Mouse (Mus musculus): ENCODE measurements at regions not wholly inside any gene's neighbourhood (a gene's known extent, or its start where the extent isn't known, plus 50 kb on each side); places are given as distances from the start of the nearest gene placed in this dataset.

DNA sequence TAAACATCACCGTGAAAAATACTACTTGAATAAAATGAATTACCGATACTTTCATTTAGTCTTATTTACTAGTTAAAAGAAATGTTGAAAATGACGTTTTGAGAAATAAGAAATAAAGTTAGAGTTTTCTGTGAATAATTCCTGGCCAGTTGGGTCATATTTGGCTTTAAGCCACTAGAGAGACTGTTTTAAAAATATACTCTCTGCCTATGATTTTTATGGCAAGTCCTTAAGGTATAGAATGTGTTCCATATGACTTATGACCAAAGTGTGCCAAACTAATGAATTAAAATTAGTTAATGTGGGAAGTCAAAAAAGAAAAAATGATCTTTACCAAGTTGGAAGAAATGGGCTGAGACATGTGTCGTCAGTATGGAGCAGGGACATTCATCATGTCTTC is 354.2 kb upstream of the Col3a1 start:
- no peak for DNase-seq (ENCODE audit: extremely low spot score, low read depth, low spot score)

DNA sequence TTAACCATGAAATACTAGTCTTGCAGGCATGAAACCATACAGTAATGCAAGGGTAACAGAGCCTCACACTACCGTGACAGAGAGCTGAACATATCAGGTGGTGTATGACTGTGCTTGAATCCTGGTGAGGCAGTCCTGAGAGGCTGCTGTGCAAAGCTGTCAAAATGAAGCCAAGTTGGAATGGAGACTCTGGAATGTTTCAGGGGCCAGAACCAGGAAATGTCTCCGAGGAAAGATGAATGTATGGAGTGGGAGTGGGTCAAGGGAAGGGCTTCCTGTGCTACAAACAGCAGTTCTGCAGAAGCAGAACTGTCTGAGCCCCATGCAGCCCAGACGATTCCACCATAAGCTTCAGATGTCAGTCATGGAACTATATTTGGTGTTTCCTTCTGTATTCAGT is 324.2 kb upstream of the Col3a1 start:
- no peak for DNase-seq (ENCODE audit: extremely low spot score, low read depth, low spot score)

DNA sequence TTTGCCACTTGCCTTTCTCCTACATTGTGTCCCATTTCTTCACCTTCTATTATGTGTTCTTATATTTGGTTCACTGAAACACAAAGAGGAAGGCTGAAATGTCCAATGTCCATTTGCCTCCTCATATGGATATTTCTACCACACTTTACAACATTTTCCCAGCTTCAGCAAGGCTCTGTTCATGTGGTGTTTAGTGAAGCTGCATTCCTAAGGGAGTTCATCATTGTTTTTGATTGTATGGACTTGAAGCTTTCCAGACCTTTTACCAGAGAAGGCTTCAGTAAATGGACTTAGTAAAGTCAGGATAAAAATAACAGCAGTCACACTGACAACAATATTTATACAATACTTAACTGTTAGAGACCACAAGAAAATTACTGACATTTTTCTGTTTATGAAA is 290.8 kb upstream of the Col3a1 start:
- no peak for DNase-seq (ENCODE audit: extremely low spot score, low read depth, low spot score)

DNA sequence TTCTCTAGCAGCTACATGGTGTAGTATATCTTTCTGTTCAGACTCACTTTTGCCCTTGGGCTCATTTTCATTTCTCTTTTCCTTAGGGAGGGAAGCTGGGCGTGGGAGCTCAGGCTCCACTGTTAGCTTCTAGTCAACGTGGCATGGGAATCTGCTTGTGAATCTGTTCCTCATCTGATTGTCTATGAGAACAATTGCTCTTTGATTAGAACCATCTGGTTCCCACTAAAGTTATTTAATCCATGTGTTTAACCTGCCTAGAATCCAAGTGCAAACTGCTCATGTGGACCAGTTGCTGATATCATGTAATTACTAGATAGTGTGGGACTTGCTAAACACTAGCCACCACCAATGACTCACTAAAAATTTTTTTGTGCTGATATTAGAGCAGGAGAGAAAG is 290.1 kb upstream of the Col3a1 start:
- DNase-seq (ENCODE audit: extremely low spot score, low read depth, low spot score): no peak

DNA sequence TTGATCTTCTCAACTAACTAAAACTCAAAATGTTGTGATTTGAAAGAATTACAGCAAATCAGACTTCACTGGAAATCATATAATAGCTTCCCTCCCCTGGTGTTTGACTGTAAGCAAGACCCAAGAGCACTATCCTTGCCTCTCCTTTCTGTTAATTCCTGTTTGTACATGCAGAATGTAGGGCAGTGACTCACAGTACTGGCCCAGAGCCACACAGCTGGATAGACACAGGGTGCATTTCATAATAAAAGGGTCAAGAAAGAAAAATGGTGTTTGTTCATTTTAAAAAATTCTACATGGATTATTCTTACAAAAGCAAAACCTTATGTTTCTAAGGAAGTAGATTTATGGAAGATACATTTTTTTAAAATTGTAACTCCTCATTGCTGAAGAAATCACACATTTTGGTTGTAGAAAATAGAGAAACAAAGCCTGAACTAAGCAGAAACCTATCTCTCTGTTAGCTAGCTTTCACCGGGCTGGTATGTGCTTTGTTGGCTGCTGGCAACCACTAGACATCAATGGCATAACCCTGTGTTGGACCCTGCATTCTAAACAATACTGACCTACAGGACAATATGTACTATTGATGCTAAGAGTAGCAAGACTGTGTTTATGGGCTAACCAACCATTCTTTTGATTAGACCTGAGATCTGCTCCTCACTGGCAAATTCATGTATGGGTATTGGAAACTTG is 289.0 kb upstream of the Col3a1 start:
- DNase-seq (ENCODE audit: extremely low spot score, low read depth, low spot score): no peak

DNA sequence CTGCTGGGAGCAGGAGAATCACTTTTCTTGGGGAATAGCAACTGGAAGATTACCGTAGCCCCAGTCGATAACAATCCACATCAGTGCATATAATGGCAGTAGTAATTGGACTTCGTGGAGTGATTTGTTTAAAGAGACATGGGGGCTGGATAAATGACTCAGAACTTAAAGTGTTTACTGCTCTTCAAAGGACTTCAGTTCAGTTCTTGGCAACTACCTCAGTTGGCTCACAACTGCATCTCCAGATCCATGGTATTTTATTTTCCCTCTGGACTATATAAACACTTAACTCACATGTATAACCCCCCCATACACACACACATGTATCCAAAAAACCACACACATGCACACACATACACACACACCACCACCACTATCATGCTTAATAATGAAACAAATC is 288.0 kb upstream of the Col3a1 start:
- no peak for DNase-seq (ENCODE audit: extremely low spot score, low read depth, low spot score)

DNA sequence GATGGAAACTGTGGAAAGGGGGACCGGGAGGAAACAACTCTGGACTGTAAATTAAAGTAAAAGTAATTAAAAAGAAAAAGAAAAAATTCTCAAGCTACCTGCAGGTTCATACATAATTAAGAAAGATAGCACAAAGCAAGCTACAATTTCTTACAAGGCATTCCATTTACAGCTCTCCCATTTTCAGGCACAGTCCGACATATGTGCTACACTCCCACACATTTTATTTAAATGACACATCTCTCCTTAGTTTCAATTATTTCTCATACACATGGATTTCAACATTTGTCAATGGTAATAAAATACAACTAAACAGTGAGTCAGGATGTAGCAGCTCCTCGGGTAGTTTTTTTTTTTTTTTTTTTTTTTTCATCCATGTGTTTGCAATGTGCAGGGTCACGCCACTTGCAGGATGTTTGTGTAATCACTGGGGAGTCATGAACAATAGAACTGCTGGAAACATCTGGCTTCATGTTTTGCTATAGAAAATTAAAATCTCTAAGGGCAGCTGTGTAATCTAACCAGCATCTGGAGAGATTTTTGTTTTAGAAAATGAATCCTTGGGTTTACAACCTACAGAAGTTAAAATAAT is 279.8 kb upstream of the Col3a1 start:
- DNase-seq (ENCODE audit: extremely low spot score, low read depth, low spot score): no peak

DNA sequence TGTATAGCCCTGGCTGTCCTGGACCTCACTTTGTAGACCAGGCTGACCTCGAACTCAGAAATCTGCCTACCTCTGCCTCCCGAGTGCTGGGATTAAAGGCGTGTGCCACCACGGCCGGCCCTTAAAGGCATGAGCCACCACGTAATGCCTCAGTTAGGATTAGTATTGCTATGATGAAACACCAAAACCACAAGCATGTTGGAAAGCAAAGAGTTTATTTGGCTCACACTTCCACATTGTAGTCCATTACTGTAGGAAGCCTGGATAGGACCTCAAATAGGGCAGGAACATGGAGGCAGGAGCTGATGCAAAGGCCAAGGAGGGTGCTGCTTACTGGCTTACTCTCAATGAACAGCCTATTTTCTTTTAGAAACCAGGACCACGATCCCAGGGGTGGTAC is 278.0 kb upstream of the Col3a1 start:
- no peak for DNase-seq (ENCODE audit: extremely low spot score, low read depth, low spot score)

DNA sequence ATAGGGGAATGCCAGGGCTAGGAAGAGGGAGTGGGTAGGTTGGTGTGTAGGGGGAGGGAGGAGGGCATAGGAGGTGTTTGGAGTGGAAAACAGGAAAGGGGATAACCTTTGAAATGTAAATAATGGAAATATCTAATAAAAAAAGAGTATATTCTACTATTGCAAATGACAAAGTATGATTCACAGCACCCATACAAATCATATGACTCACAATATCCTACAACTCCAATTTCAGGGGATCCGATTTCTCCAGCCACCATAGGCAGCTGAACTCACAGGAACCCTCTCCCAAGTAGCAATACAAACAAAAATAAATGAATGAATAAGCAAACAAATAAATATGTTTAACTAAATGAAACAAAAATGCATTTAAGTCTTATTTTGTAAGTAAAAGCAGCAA is 270.0 kb upstream of the Col3a1 start:
- DNase-seq (ENCODE audit: extremely low spot score, low read depth, low spot score): no peak

DNA sequence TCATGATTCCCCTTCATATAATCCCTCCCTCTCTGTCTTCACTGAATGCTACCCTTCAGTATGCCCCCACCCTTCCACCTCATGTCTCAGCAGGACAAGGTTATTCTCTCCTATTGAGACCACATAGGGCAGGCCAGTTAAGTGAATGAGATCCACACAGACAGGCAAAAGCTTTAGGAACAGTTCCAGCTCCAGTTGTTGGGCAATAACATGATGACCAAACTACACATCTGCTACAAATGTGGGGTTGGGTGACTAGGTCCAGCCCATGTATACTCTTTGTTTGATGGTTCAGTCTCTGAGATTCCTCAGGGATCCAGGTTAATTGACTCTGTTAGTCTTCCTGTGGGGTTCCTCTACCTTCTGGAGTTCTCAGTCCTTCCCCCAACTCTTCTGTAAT is 269.5 kb upstream of the Col3a1 start:
- no peak for DNase-seq (ENCODE audit: extremely low spot score, low read depth, low spot score)

DNA sequence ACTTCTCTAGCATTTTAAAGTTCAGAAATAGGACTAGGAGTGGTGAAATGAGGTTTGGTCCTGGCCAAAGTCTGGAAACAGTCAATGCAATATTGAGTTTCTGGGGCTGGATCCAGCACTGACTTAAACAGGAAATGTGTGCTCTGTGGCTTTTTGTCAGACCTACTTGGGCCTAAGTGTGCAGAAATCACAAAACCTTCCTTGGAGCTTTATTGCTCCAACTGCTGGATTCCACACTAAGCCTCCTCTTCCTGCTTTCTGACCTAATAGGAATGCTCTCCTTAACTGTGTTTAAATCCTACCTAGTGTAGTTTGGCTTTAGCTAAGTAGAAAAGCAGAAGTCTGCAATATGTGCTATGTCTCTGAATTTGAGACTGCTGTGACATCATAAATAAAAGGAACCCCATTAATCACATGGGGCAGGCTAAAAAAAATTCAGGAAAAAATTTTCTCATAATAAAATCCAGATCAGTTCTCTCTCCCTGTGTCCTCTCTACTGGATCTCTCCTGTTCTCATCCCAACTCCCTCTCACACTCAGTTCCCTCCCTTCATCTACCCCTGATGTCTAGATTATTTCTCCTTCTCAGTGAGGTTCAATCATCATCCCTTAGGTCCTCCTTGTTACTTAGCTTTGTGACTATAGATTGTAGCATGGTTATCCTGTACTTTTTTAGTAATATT is 268.0 kb upstream of the Col3a1 start:
- DNase-seq (ENCODE audit: extremely low spot score, low read depth, low spot score): peak; percentile 58

DNA sequence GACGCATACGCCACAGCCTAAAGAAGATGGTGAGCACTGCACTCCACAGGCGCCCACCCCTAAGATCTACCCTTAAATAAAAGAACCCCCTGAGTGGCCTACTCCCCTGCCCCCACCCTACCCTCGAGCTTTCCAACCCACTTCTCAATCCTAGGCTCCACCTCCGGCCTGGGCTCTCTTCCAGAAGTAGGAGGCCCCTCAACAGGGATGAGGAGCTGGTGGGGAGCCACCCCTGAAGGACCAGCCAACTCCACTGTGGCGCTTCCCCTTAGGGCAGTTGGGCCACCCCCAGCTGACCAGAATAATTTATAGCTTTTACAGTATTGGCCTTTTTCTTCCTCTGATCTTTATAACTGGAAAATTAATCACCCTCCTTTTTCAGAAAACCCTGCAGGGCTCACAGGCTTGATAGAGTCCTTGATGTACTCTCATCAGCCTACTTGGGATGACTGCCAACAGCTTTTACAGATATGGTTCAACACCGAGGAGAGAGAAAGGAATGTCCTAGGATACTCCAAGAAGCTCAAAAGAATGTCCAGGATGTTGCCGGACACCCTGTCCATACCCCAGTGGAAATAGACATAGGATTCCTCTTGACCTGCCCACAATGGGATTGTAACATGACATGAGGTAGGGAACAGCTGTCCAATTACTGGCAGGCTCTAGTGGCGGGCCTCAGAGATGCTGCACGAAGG is 220.3 kb upstream of the Col3a1 start:
- DNase-seq (ENCODE audit: extremely low spot score, low read depth, low spot score): no peak

DNA sequence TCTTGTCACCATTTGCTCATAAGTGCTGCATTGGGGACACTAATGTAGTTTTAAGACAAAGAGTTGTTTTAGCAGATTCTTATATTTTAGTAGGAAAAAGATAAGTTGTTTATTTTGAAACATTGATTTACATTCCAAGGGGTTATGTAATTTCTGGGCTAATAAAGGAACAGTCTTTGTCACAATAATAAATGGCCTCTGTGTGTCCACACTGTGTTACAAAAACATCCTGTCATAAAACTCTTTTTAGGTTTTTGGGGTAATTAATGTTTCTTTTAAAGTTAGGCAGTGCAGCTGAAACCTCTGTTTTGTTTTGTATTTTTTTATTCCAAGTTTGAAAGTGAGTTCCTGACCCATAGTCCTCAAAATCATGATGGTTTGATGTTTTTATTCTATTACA is 210.4 kb upstream of the Col3a1 start:
- no peak for DNase-seq (ENCODE audit: extremely low spot score, low read depth, low spot score)

DNA sequence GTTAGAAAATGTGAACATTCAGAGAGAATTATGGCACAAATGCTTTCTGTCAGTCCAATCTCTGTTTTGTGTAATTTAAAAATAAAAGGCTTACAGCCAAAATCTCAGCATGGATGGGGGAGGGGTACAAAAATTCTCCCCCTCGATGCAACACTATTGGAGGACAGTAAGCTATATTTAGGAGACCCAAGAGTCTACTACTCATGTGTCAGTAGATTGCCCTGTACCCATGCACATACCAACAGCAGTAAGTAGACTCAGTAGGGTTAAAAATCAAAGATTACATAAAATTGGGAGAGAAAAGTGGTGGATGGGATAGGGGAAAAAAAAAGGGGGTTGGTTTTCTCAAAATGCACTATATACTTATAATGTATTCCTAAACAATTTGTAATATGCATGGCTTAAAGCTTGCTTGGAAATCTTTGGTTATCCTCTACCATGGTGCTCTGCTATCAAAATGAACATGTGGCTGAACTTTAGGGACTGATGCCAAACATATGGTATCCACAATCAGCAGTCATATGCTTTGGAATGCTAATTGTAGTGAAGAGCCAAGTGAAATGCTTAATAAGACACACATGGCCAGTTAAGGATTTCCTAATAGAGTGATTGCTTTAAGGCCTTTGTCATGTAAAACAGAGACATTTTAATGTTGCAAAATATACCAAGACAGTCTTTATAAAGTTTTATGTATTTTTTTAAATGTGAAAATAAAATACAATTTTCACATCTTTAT is 194.8 kb upstream of the Col3a1 start:
- DNase-seq (ENCODE audit: extremely low spot score, low read depth, low spot score): peak; percentile 54

DNA sequence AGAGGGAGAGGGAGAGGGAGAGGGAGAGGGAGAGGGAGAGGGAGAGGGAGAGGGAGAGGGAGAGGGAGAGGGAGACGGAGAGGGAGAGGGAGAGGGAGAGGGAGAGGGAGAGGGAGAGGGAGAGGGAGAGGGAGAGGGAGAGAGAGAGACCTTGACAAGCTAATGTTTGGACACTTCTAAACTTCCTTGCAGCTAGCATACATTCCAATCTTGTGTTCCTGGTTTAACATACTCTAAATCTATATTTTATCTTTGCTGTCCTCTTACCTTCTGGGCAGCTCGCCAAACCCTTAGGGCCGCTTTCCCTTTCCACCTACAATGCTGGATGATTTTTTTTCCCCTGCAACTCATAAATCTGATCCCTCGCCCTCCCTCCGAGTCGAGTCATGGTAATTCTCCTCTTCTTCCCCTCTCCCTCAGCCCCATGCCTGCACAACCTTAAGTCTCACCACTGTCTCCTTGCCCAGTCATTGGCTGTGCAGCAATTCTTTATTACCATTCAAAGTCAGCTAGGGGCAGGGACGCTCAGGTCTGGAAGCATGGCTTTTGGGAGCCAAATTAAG is 176.1 kb upstream of the Col3a1 start:
- DNase-seq (ENCODE audit: extremely low spot score, low read depth, low spot score): no peak

DNA sequence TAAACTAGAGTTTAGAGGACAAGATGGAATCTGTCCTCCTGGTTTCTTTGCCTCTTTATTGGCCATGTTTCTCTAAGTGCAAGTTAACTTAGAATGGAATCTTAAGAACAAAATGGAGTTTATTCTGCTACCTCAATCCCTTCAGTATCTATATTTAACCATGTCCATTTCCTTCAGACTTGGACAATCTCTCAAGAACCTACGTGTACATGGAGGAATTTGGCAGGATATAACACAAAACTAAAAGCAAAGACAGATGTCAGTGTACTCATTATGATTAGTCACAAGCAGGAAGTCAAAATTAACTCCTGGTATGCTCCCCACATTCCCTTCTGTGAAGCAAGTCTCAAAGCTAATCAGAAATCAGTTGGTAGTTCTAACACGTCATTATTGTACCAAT is 164.3 kb upstream of the Col3a1 start:
- DNase-seq (ENCODE audit: extremely low spot score, low read depth, low spot score): no peak

DNA sequence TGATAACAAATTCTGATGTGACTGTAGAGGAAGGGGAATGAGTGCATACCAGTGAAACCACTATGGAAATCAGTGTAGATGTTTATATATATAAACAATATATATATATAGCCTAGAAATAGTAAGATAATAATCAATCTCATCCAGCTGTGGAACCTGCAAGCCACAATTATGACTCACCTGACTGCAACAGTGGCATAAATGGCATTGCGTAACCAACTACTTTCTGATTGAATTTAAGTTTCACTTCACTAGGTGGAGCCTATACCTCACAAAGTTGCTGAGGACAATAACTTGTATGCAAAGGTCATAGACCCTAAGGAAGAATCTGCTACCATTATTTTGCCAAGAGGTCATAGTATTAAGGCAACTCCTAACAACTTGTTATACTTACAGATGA is 129.7 kb upstream of the Col3a1 start:
- DNase-seq (ENCODE audit: extremely low spot score, low read depth, low spot score): no peak

DNA sequence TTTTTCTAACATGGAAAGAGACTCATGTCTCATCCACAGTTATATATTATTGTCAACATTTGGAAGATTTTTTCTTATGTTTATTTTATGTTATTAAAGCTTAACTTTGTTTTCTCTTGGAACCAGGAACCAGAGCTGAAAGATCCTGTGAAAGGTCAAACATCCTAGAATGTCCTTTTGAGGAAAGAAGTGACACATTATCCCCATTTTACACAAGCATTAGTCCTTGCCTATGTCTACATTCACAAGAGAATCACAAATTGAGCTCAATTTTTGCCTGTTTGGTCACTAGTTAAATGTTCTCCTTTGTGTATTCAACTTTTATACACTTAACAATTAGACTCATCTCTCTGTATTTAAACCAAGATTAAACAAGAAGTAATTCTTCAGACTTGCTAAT is 126.0 kb upstream of the Col3a1 start:
- DNase-seq (ENCODE audit: extremely low spot score, low read depth, low spot score): no peak

DNA sequence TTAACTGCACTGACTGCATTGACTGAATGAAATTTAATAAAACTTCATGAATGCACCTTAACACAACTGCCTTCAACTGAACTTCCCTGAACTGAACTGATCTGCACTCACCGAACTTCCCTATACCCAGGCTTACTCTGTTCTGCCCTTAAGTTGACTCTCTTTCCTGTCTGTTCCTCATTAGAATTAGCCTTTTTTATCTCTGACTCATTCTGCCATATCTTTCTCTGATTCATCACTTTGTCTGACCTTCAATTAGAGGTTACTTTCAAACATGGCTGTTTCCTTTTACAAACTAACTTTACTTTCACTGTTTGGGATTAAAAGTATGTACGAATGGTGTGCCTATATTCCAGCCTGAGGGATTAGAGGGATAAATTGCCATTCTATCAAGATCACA is 103.4 kb upstream of the Col3a1 start:
- DNase-seq (ENCODE audit: extremely low spot score, low read depth, low spot score): no peak

DNA sequence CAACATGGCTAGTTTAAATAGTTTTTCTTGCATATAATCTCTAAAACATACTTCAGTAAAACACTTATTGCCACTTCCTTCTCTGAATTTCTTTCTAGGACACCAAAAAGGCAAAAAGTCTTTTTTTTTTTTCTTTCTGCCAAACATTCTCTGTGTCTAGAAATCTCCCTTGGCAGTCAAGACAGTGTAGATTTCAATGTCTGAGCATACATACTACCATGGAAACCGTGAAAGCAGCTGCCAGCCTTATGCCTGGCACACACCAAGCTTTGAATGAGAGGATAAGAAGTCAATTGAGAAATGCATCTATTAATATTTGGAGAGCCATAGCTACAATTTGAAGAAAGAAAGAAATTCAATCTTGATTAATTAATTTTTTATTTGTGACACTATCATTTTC is 95.1 kb upstream of the Col3a1 start:
- no peak for DNase-seq (ENCODE audit: extremely low spot score, low read depth, low spot score)
